Mouse (Mus musculus) hindbrain, postnatal 0 days (tissue): Measurements from ENCODE around the gene Fbxl14. TPM values are rescaled to one million over a fixed set of nuclear protein-coding genes. Genes with fewer than 3 reads are reported as not detected.
A peak's percentile ranks its signal among the peaks of the same experiment; 100 is the strongest.
"Not testable (repeated sequence)": the region's sequence is repeated elsewhere in the genome, so short reads cannot be mapped to it uniquely, and the experiment has no call there.

Experiments used
- ATAC-seq: fragments of 200-750 bp; cut with Nextera tagmentation; 2 replicates; pipeline ENCODE4 v1.8.0; 2017; ENCODE audit warnings: mild to moderate bottlenecking, moderate TSS enrichment, moderate library complexity
- DNase-seq: peaks from one replicate; pipeline ENCODE4 v3.0.0-alpha.2; 2015; ENCODE audit warnings: low spot score
- H3K27ac ChIP-seq: fragments of 300-500 bp; sonication (generic); 2 replicates; pipeline ENCODE4 v1.5.1; 2014; ENCODE audit warnings: mild to moderate bottlenecking
- H3K27me3 ChIP-seq: fragments of 300-500 bp; sonication (generic); 2 replicates; pipeline ENCODE4 v1.6.1; 2014; ENCODE audit warnings: low read length, mixed read lengths; ENCODE audit not compliant: insufficient read depth
- H3K36me3 ChIP-seq: fragments of 300-500 bp; sonication (generic); 2 replicates; pipeline ENCODE4 v1.6.1; 2014; ENCODE audit warnings: low read length, mixed read lengths; ENCODE audit not compliant: insufficient read depth
- H3K4me1 ChIP-seq: fragments of 300-500 bp; sonication (generic); 2 replicates; pipeline ENCODE4 v1.6.1; 2014; ENCODE audit warnings: antibody characterized with exemption, low read length, mixed read lengths; ENCODE audit not compliant: insufficient read depth
- H3K4me2 ChIP-seq: fragments of 300-500 bp; sonication (generic); 2 replicates; pipeline ENCODE4 v1.6.1; 2014; ENCODE audit warnings: low read depth, mild to moderate bottlenecking, low read length, moderate library complexity, mixed read lengths
- H3K4me3 ChIP-seq: fragments of 300-500 bp; sonication (generic); 2 replicates; pipeline ENCODE4 v1.5.1; 2014; ENCODE audit warnings: low read length
- H3K9ac ChIP-seq: fragments of 300-500 bp; sonication (generic); replicated peaks from 2 replicates; pipeline ENCODE4 v1.6.1; 2014; ENCODE audit warnings: mild to moderate bottlenecking, low read length, moderate library complexity, mixed read lengths
- H3K9me3 ChIP-seq: fragments of 300-500 bp; sonication (generic); 2 replicates; pipeline ENCODE4 v1.6.1; 2016; ENCODE audit warnings: low read length, mixed read lengths
- CTCF ChIP-seq: IDR thresholded peaks from 2 replicates; pipeline ENCODE4 v1.5.1; 2016; ENCODE audit warnings: antibody characterized with exemption, control low read depth, low read depth
- WGBS: fragments of 180-500 bp; shearing (Covaris S2); extraction: QIAGEN DNeasy Blood & Tissue Kit; methylation state at CpG from one replicate; pipeline ENCODE4 v1.1.7; 2014; 5-methylcytosine and 5-hydroxymethylcytosine counted together
- polyA plus RNA-seq: library from polyadenylated mRNA; unstranded; fragments of >200 nt; fragmentation: Nextera tagmentation; extraction: Ambion mirVana; gene quantifications from 2 replicates; pipeline ENCODE4 v1.2.1, GENCODE M21; 2015
- total RNA-seq: library from RNA; depleted of rRNA; stranded (reverse); fragments of >200 nt; gene quantifications from 2 replicates; pipeline ENCODE4 v1.2.3, GENCODE M21; 2014

Fbxl14 gene
- total and polyA plus RNA-seq, 2 experiments from 2014 or later: 2.0 to 51.6 TPM

DNA sequence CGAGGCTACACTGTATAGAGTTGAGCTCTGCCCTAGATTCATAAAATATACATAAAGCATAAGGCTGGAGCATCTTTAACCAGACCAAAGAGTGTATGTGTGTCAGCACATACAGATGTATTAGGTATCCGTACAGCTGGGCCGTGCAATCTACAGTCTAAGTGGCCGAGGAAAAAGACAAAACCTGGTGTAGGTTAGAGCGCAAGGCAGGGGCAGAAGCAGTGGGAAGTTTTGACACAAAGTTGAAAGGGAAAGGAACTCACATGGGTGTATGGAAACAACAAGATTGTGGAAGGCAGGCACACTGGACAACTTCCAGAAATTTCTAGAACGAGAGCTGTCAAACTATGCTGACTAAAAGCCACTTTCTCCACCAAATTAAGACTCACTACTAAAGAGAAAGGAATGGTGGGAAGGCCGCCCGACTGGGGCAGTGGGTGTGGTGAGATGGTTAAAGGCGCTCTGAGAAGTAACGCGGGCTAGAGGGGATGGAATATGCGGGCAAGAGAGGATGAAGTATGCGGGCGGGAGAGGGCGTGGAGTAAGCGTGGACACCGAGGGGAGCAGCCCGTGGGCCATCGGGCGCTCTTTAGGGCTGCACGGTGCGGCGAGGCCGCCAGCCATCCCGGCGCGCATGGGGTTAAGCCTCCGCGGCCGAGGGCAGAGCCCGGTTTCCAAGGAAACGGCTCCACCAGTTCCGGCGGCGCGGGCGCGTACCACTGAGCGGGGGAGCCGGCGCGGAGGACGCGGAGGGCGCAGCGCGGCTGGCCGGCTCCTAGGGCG, 717 bp upstream of the Fbxl14 start:
- peak; percentile 95 for ATAC-seq
- no peaks in the 10 kb centered on the region for H3K9me3 ChIP-seq
- peak; percentile 96 for DNase-seq
- TF ChIP-seq CTCF: no peak
- peak overlapping the region; percentile 94 for H3K9ac ChIP-seq
- H3K36me3 ChIP-seq: peaks cover 4% of the 10 kb centered on the region; the same call in 1 of the 2 replicates
- WGBS: 2% methylated on average over 33 of the region's 49 CpGs
- no peaks in the 10 kb centered on the region for H3K27me3 ChIP-seq
- H3K4me3 ChIP-seq: peak overlapping the region; percentile 92
- H3K4me2 ChIP-seq: peak overlapping the region; percentile 99
- H3K4me1 ChIP-seq: peaks cover 7% of the 10 kb centered on the region; the same call in 1 of the 2 replicates
- H3K27ac ChIP-seq: peak overlapping the region; percentile 99

DNA sequence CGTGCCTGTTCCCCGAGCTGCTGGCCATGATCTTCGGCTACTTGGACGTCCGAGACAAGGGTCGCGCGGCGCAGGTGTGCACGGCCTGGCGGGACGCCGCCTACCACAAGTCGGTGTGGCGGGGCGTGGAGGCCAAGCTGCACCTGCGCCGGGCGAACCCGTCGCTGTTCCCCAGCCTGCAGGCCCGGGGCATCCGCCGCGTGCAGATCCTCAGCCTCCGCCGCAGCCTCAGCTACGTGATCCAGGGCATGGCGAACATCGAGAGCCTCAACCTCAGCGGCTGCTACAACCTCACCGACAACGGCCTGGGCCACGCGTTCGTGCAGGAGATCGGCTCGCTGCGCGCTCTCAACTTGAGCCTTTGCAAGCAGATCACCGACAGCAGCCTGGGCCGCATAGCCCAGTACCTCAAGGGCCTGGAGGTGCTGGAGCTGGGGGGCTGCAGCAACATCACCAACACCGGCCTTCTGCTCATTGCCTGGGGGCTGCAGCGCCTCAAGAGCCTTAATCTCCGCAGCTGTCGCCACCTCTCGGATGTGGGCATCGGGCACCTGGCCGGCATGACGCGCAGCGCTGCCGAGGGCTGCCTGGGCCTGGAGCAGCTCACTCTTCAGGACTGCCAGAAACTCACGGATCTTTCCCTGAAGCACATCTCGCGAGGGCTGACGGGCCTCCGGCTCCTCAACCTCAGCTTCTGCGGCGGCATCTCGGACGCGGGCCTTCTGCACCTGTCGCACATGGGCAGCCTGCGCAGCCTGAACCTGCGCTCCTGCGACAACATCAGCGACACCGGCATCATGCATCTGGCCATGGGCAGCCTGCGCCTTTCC, 623 bp downstream of the Fbxl14 start:
- peak; percentile 44 for ATAC-seq
- H3K4me1 ChIP-seq: peaks cover 7% of the 10 kb centered on the region; the same call in 1 of the 2 replicates
- WGBS: under 1% methylated on average over 65 of the region's 70 CpGs
- peak overlapping the region; percentile 99 for H3K4me2 ChIP-seq
- H3K36me3 ChIP-seq: peaks cover 6% of the 10 kb centered on the region; the same call in 1 of the 2 replicates
- peak overlapping the region; percentile 94 for H3K9ac ChIP-seq
- peak overlapping the region; percentile 99 for H3K27ac ChIP-seq
- peak overlapping the region; percentile 92 for H3K4me3 ChIP-seq
- peak; percentile 67 for DNase-seq
- peak; percentile 36 for TF ChIP-seq CTCF
- no peaks in the 10 kb centered on the region for H3K27me3 ChIP-seq
- H3K9me3 ChIP-seq: no peaks in the 10 kb centered on the region

DNA sequence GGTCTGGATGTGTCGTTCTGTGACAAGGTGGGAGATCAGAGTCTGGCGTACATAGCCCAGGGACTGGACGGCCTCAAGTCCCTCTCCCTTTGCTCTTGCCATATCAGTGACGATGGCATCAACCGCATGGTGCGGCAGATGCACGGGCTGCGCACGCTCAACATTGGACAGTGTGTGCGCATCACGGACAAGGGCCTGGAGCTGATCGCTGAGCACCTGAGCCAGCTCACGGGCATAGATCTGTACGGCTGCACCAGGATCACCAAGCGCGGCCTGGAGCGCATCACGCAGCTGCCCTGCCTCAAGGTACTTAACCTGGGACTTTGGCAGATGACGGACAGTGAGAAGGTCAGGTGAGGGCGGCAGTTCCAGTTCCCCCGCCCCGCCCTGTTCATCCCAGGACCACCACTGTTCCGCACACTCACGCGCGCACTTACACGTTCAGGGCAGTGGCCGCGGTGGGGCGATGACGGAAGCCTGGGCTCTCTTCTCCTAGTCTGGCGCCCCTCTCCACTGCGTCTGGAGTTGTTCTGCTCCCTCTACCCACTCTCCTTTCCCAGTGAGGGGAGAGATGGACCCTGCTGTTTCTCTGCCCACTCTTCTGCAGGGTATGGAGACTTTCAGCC, 1.4 kb downstream of the Fbxl14 start:
- Histone ChIP-seq H3K4me1 (peaks cover 7% of the 10 kb centered on the region; the same call in 1 of the 2 replicates), H3K36me3 (peaks cover 6% of the 10 kb centered on the region; the same call in 1 of the 2 replicates), H3K4me3 (peak overlapping the region; percentile 92), H3K9ac (peak overlapping the region; percentile 94), H3K9me3 (no peaks in the 10 kb centered on the region), H3K4me2 (peak overlapping the region; percentile 99), H3K27me3 (no peaks in the 10 kb centered on the region), H3K27ac (peak overlapping the region; percentile 99)
- ATAC-seq (peak; percentile 11), DNase-seq (peak; percentile 64)
- peak; percentile 27 for TF ChIP-seq CTCF
- WGBS: under 1% methylated on average over 33 of the region's 33 CpGs

DNA sequence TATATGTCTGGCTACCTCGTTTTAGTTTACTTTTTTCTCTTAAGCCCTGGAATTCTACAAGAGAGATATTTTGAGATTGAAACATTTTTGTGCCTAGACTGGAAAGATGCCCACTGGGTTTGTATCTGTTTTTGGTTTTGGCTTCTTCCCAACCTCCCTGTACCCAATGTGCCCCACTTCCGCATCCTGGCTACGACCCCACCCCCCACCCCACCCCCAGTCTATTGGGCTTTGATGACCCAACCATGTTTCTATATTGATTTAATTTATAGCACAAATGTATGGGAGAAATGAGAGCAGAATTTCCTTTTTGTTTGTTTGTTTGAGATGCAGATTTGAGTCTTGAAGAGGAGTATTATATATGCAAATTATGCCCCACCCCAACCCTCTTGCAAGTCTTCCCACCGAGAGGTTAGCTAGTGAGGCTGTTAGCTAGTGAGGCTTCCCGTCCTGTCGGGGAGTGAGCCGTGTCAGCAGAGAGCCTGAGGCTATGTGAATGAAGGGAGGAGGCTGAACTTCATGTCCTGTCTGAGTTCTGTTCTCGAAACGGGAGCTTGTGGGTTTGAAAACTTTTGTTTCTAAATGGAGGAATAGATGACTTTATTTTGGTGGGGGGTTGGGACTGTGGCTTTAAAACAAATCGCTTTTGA, 2.4 kb downstream of the Fbxl14 start:
- H3K36me3 ChIP-seq, H3K9me3 ChIP-seq, H3K4me1 ChIP-seq, H3K9ac ChIP-seq, ATAC-seq, H3K27ac ChIP-seq, H3K27me3 ChIP-seq, DNase-seq: not testable (repeated sequence)
- WGBS: 6% methylated on average over 10 of the region's 10 CpGs
- Histone ChIP-seq H3K4me3 (peak overlapping the region; percentile 92), H3K4me2 (peak overlapping the region; percentile 99)

DNA sequence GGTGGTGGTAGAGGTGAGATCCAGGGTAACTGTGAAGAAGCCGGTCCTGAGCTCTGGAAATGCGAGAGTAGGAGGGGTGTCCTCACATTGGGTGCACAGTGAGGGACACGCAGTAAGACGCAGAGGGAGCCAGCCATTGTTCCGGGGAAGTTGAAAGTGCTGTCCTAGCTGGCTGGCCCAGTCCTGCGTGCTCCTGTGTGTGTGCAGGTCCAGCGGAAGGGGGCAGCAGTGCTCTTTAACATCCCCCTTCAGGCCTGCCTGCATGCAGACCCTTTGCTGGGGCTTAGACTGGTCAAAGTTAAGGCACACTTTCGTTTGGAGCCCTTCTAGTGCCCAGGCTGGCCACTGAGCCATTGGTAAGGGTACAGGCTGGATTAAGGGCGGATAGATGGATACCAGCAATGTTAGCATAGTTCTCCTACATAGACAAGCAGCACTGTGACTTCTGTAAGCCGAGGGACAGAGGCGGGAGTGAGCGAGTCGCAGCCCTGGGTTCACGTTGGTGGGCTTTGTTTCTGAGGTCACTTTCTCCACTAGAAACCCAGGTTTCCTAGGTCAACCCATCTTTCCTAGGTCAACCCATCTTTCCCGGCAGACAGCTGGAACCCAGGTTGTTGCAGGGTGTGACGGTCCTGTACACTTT, 3.6 kb downstream of the Fbxl14 start:
- Histone ChIP-seq H3K4me3 (peak overlapping the region; percentile 25), H3K4me2 (peak overlapping the region; percentile 99), H3K36me3 (peaks cover 6% of the 10 kb centered on the region; the same call in 1 of the 2 replicates), H3K4me1 (peaks cover 7% of the 10 kb centered on the region; the same call in 1 of the 2 replicates), H3K27ac (no peak overlapping the region), H3K9me3 (no peaks in the 10 kb centered on the region), H3K9ac (no peak overlapping the region), H3K27me3 (no peaks in the 10 kb centered on the region)
- ATAC-seq (peak; percentile 33; the same call in 1 of the 2 replicates), DNase-seq (peak; percentile 74)
- peak; percentile 77 for TF ChIP-seq CTCF
- 33% methylated on average over 16 of the region's 16 CpGs for WGBS

DNA sequence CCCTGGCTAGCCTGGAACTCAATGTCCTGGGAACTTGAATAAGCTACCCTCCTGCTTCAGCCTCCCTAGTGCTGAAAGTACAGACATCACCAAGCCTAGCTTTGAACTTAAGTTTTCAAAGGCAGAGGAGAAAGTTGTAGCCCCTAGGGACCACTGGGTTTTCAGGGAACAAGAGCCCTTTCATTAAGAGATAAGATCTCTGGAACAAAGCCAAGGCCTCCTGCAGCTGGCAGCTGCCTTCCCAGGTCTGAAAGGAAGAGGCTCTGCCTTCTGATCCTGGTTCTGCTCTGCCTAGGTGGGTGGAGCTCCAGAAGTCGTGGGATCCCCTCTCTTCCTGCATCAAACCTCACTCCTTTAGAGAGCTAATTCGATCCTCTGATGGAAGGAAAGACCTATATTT, 6.0 kb downstream of the Fbxl14 start:
- WGBS: 25% methylated on average over 2 of the region's 2 CpGs
- TF ChIP-seq CTCF: no peak

More for the DNA sequence above, 6.0 kb downstream of the Fbxl14 start:
- peaks cover 7% of the 10 kb centered on the region; the same call in 1 of the 2 replicates for H3K4me1 ChIP-seq
- H3K36me3 ChIP-seq: peaks cover 6% of the 10 kb centered on the region; the same call in 1 of the 2 replicates
- DNase-seq (peak; percentile 52), ATAC-seq (no peak)
- H3K9ac ChIP-seq: no peak overlapping the region
- no peak overlapping the region for H3K4me2 ChIP-seq
- H3K27ac ChIP-seq: no peak overlapping the region
- no peaks in the 10 kb centered on the region for H3K9me3 ChIP-seq
- H3K27me3 ChIP-seq: no peaks in the 10 kb centered on the region
- no peak overlapping the region for H3K4me3 ChIP-seq
